ENCODE assay signal across 9 mouse cellular contexts in genomic region chr6:90288265-90288664, GRCm38 (mm10). TPM values are rescaled to one million over a fixed set of nuclear protein-coding genes. Genes with fewer than 3 reads are reported as not detected.
DNase-seq lines count a peak whose midpoint lies in the region; TF ChIP-seq lines count a peak whose summit lies in the region.
"Had no signal": no experiment of that assay in that cellular context is flagged by ENCODE, and none has a peak within 500 bp of the region (broad histone marks: within the 10 kb centered on the region; RNA-seq: fewer than 3 reads in every experiment).

No protein-coding gene starts in this region.

- no peak for TF ChIP-seq POLR2A in kidney, adult 2 months (IDR thresholded peaks at IDR 0.05; ENCODE audit: low read depth, low read length)

- H3K36me3 ChIP-seq in kidney, adult 2 months (ENCODE audit: control insufficient read depth, insufficient read depth, low read length), result no peaks in the 10 kb centered on the region
- H3K36me3 ChIP-seq: midbrain, embryonic 15.5 days had no signal

- peak; percentile 42 for DNase-seq in kidney, adult 2 months
- DNase-seq in kidney, adult 11 months, result no peak
- peak; percentile 5 to 8 for DNase-seq in right cerebral cortex, adult 2 months (ENCODE audit: low spot score in 2 of 2)
- DNase-seq in right cerebral cortex, postnatal 36 days (ENCODE audit: low spot score in 2 of 2), result no peak
- peak; percentile 11 for DNase-seq in embryo, embryonic 11 days
- no peak for DNase-seq in T-cell, adult 2 months (ENCODE audit: low spot score)
- DNase-seq in gastrocnemius, adult 8-10 months (ENCODE audit: low spot score in 2 of 2), result no peak

- H3K27ac ChIP-seq in kidney, adult 2 months (ENCODE audit: insufficient read depth, low read depth, low read length), result no peak overlapping the region
- H3K27ac ChIP-seq: midbrain, embryonic 15.5 days had no signal

- no peak overlapping the region for H3K4me3 ChIP-seq in kidney, adult 2 months (ENCODE audit: insufficient read depth, low read depth, low read length)
- H3K4me3 ChIP-seq: midbrain, embryonic 15.5 days had no signal

- 51% methylated on average over 12 of the region's 12 CpGs for WGBS in kidney, adult 2 months

- no peaks in the 10 kb centered on the region for H3K27me3 ChIP-seq in kidney, adult 2 months (replicated peaks; ENCODE audit: control insufficient read depth, insufficient read depth, low read length)
- H3K27me3 ChIP-seq: midbrain, embryonic 15.5 days had no signal

- 0 out of 2 replicates have a peak, but pooled peaks have one; percentile 28 for TF ChIP-seq CTCF in kidney, adult 2 months (conservative IDR thresholded peaks at IDR 0.05; ENCODE audit: insufficient read depth, insufficient read length, low read depth, low read length)

- H3K4me1 ChIP-seq in kidney, adult 2 months (ENCODE audit: control insufficient read depth, insufficient read depth, low read length), result no peaks in the 10 kb centered on the region
- H3K4me1 ChIP-seq: midbrain, embryonic 15.5 days had no signal

RNA-seq across cellular contexts. Expression of gene BC048671, which starts 12.8 kb away (rescaled TPM):
- polyA plus RNA-seq in kidney, adult 2 months (2012; rRNA removed), result not detected in 2 replicates
- not detected for total RNA-seq in gastrocnemius, adult 8-10 months (2022)
- polyA plus RNA-seq: midbrain, embryonic 15.5 days; small intestine, adult 2 months had no signal

RNA-seq across cellular contexts. Expression of gene Chst13, which starts 36.7 kb away (rescaled TPM):
- 1.5 and 3.0 TPM in 2 replicates for polyA plus RNA-seq in kidney, adult 2 months (2012; rRNA removed)
- not detected for total RNA-seq in gastrocnemius, adult 8-10 months (2022)
- polyA plus RNA-seq: midbrain, embryonic 15.5 days had no signal

RNA-seq across cellular contexts. Expression of gene Vmn1r54, which starts 42.2 kb away (rescaled TPM):
- polyA plus RNA-seq in kidney, adult 2 months (2012; rRNA removed), result not detected in 2 replicates
- not detected for total RNA-seq in gastrocnemius, adult 8-10 months (2022)
- polyA plus RNA-seq: midbrain, embryonic 15.5 days; small intestine, adult 2 months had no signal

RNA-seq across cellular contexts. Expression of gene Uroc1, which starts 44.8 kb away (rescaled TPM):
- 34.0 and 50.2 TPM in 2 replicates for polyA plus RNA-seq in kidney, adult 2 months (2012; rRNA removed)
- under 1 TPM in 1 of 4 experiments, not detected in 3; 0.11 TPM for total RNA-seq in gastrocnemius, adult 8-10 months (2022)
- polyA plus RNA-seq: midbrain, embryonic 15.5 days; small intestine, adult 2 months had no signal

Comparison
In these comparisons a context has a peak if more than half of its experiments do, and no peak if none do; other contexts are left out.
1. DNase-seq: peak in kidney, adult 2 months (single experiment), right cerebral cortex, adult 2 months (2 of 2) and embryo, embryonic 11 days (single experiment); none in kidney, adult 11 months (single experiment), right cerebral cortex, postnatal 36 days (0 of 2), T-cell, adult 2 months (single experiment) and gastrocnemius, adult 8-10 months (0 of 2).